Mouse (Mus musculus) 3T3-L1 (cell line): ENCODE data around the gene Actr5.

ENCODE experiments used
- DNase-seq: peaks from one replicate; pipeline ENCODE4 v3.0.0-alpha.2; 2015; ENCODE audit warnings: low read depth, low spot score

The Actr5 gene

GRCm38 (mm10) chr2:158687804-158688241 is 63.1 kb downstream of the Actr5 start:
- DNase-seq, result no peak
